Mouse (Mus musculus): ENCODE data around the gene Map2k3.

The Map2k3 gene

DNA sequence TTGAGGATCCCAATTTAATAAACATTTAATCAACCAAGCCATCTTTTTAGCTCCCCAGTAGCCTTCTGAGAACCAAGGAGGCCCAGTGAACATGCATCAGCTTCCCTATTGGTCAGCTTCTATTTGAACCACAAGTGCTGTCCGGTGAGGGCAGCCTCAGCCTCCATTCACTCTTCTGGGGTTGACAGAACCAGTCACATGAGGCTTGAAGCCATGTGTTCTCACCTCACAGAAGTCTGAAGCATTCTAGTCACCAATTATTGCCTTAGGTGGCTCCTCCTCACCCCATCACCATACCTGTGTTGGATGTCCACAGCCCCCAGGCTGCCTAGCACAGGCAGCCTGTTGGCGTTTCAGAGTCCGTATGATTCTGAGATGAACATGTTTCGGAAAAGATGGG lies 27.1 kb downstream of the Map2k3 start:
- no peak for DNase-seq (ENCODE audit: low spot score)

DNA sequence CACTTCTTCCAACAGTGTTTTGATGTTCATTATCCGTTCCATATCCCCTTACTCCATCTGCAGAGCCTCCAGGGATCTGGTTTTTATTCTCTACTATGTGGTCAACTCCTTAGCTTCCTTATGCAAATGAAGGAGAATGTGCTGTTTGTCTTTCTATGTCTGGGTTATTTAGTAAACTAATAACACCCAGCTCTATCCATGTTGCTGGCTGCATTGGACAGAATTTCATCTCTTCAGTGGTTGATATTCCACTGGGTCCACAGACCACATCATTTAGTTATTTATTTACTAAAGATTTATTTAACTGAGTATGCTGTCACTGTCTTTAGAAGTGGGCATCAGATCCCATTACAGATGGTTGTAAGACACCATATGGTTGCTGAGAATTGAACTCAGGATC lies 29.3 kb downstream of the Map2k3 start:
- DNase-seq (ENCODE audit: low spot score): no peak

DNA sequence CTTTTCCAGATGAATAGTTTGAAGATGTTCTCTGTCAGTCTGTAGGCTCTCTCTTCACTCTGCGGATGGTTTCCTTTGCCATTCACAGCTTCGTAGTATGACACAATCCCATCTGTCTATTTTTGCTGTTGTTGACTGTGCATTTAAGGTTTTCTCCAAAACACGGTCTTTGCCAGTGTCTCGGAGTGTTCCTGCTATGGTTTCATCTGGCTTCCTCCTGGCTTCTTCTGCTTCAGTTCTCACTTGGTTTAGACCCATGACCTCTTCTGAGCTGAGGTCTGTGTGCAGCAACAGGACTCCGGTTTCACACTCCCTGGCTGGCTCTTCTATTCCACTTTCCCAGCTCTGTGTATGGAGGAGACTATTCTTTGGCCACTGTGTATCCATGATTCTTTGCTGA lies 30.9 kb downstream of the Map2k3 start:
- DNase-seq (ENCODE audit: low spot score): no peak

DNA sequence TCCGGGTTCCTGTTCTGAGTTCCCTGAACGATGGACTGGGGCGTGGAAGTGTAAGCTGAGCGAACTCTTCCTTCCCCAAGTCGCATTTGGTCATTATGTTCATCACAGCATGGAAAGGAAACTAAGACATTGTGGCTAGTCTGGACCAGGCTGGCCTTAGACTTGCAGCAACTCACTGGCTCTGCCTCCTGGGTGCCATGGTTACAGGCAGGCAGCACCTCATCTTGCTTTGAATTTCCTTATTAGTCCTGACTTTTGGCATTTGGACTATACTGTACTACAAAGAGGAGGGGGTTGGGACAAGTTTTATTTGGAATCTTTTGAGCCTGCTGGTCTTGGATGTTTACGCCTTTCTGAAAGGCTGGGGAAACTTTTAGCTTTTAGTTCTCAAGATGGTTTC lies 35.1 kb downstream of the Map2k3 start:
- no peak for DNase-seq (ENCODE audit: low spot score)

DNA sequence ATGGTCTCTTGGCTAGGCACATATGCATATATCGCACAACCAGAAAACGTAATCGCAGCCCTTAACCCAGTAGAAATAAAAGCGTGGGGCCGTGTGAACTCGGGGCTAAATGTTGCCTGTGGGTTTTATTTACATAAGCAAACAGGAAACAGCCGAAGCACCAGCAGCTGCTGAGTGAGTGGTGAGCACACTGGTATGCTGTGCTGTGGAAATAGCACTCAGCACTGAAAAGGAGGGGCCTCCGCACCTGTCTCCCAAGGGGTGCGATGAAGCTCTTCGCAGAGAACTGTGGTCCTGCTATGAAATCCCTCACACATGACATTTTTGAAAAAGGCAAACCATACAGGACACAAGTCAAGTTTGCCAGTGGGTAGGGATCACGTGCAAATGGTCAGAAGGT lies 43.3 kb downstream of the Map2k3 start:
- no peak for DNase-seq (ENCODE audit: low spot score)

DNA sequence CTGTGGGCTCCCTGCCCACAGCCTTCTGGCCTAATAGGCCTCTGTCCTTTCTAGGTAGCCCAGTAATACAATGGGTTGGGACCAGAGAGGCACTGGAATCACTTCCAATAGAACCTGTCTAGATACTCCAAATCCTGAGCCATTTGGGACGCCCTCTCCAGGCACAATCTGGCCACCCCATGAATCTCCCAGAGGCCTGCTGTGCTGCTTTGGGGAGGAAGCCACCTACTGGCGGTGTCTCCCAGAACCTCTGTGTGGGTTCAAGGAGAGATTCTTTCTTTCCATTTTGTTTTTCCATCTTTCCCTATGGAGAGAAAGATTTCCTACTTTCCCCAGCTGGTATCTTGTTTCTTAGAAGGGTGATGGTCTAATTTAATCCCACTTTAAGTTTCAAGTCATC lies 44.4 kb downstream of the Map2k3 start:
- no peak for DNase-seq (ENCODE audit: low spot score)

DNA sequence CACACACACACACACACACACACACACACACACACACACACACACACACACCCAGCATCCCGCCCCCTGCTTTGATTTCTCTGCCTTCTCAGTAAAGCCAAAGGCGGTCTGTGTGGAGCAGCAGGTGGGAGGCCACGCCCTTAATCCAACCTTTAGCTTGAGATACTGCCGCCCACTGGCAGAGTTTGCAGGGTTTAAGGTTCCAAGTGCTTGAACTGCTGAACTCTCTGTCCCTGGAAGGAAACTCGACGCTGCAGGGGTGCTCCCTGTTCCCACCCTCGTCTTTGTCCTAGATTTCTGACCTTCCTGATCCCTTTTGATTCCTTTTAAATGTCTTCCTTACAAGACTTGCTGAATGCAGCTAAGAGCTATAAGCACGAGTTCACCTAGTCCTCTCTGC lies 44.9 kb downstream of the Map2k3 start:
- peak; percentile 60 for DNase-seq (ENCODE audit: low spot score)

DNA sequence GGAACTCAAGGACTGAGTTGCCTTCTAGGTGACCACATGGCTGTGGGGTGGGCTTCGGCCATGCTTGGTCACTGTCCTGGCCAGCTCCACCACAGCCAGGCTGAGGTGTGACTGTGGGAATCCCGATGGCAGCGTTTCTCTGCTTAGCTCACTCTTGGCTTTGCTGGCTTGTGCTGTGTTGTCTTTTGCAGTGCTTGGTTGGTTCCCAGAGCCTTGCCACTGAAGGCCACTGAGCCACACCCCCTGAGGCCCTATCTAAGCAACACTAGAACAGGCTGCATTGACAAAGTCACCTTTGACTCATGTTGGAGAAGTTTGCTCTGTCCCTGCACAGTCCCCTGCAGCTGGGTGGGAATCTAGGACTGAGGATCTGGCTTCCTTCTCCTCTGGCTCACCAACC lies 45.3 kb downstream of the Map2k3 start:
- DNase-seq (ENCODE audit: low spot score): peak; percentile 28

DNA sequence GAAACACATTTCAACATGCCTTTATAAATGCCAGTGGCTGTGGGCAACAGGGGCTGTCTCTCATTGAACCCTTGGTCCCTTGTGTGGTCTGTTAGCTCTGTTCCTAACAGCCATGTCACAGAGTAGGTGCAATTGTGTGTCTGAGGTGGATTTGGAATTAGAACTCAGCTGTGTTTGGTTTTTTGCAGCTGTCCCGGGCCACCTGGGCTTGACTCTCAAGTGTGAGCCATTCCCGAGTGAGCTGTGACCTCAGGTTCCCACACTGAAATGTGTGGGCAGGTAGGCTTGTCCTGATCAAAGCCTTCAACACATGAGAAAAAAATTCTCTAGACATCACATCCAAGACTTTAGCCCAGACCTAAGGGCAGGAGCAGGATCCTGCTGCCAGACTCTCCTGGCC lies 46.8 kb downstream of the Map2k3 start:
- no peak for DNase-seq (ENCODE audit: low spot score)

DNA sequence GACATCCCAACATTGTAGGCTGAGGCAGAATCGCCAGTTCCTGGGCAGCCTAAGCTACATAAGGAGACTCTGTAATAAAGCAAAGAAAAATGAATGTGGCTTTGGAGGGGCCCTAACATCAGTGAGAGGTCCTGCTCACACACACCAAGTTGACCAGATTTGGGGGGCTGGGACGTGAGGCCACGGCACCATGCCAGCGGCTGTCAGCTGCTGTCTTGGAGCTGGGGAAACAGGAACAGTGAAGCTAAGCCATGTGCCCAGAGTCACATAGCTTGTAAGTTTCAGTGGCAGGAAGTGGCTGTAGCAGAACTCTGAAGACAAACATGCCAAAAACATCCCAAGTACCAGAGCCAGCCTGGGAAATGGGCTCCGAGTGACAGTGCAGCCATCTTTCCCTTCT lies 48.0 kb downstream of the Map2k3 start:
- no peak for DNase-seq (ENCODE audit: low spot score)

DNA sequence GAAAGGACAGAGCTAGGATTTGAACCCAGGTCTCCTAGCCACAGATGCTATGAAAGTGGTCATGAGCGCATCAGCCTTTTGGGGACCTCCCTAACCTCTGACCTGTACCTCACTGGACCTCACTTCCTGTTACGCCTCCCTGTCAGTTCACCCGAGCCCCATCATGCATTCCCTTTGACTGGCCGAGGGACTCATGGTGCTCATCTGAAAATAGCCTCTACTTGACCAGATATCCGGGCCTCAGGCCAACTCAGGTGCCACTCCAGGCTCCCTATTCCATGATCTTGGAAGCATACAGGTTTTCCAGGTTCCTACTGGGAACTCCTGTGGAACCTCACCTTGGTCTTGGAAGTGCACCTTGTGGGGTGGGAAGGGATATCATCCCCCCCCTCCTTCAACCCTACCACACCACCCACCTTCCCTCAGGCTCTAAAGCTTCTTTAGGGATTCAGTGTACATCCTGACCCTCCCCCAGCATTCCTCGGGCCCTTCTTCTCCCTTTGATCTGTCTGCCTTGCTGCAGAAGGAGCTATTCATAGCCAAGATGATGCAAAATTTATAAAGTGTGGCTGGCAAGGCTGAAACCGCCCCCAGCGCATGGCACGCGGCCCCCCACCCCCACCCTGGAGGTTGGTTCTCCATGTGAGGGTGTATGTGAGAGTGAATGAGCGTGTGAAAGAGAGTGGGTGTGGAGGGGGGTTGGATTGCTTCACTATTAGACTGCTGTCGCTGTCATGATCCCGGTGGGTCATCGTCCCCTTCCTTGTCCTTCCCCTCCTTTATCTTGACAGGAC lies 50.1 kb downstream of the Map2k3 start:
- DNase-seq (ENCODE audit: low spot score): no peak

DNA sequence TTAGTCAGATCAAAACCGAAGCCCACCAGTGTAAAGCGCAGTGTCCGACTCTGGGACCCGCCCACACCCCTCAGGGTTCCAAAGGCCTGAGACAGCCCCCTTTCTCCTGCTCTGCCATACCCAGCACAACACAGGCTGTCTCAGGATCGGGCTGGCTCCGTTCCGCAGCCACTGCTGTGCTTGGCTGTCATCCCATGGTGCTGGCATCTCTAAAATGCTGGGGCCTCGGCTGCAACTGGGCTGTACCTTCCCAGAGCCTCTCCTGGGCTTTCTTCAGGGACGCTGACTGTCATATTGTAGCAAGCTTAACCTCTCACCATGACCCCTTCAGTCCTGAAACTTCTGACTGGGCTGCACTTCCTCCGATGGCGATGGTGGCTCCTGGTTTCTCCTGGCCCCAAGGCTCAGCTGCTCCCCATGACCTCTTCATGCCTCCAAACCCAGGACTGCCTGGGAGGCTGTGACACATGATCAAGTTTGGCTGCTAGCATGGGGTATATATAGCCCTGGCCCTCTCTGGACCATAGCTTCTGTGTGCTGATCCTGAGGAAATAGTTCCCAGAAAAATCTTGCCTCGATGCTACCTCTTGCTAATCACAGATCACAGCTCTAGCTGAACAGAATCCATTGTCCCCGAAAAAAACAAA lies 53.2 kb downstream of the Map2k3 start:
- DNase-seq (ENCODE audit: low spot score): no peak

DNA sequence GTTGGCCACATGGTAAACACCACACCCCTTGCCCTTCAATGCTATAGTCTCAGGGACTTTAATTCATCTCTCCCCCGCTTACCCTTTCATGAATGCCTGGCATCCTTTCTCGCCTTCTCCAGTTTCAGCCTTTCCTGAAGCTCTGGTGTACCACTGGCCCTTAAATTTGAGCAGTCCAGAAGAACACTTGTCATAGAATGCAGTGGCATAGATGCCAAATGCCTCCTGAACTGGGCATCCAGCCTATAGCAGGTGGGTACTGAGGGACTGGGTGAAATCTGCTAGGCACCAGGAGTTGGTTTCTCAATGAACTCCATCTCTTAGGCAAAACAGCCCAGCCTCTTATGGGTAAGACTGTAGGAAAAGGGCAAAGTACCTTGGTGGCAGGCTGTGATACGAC lies 58.6 kb downstream of the Map2k3 start:
- no peak for DNase-seq (ENCODE audit: low spot score)
